Mouse (Mus musculus): ENCODE results near the gene Clcn6. TPM values are rescaled to one million over a fixed set of nuclear protein-coding genes. Genes with fewer than 3 reads are reported as not detected.

Clcn6 gene
- polyA plus RNA-seq, 1 experiment from 2014 or later, result 38.0 TPM

DNA sequence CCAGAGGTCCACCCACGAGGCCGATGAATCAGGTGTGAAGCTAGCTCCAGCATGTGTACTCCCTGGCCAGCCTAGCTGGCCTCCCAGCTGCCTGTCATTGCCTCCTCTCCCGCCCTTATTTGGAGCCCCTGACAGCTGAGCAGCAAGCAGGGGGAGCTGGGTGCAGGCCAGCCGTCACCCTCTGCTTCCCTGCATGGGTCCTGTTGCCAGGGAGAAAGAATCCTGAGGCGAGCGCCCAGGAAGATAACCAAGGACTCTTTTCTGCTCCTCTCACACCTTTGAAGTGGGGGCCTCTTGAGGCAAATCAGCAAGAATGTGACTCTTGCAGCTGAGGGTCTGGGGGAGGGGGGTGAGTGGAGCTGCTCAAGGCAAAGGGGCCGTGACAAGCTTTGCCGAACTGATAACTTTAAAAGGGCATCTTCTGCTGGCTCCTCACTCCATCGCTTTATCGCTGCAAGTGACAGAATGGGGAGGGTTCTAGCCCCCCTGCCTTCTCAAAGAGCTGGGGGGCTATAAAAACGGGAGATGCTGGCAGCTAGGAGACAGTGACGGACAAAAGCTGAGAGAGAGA, 38.3 kb downstream of the Clcn6 start, which contains the start of gene Nppa:
Gene Nppa, plus strand, starts transcription at position 521 of the 571 bp plus-strand sequence.
- 29% methylated on average over 12 of the region's 12 CpGs for WGBS
- H3K9me3 ChIP-seq, result no peaks in the 10 kb centered on the region
- no peak within 1 kb of the TSS for H3K9ac ChIP-seq
- ATAC-seq (replicated peaks), result peak; percentile 63
- H3K4me2 ChIP-seq, result no peak within 1 kb of the TSS; the same call in 1 of the 2 replicates
- peaks cover 24% of the 10 kb centered on the region for H3K4me1 ChIP-seq
- peak within 1 kb of the TSS; percentile 61 for H3K27ac ChIP-seq
- H3K27me3 ChIP-seq (replicated peaks), result no peaks in the 10 kb centered on the region
- 0 out of 2 replicates have a peak, but pooled peaks cover 9% of the 10 kb centered on the region for H3K36me3 ChIP-seq (replicated peaks)
- H3K4me3 ChIP-seq, result no peak within 1 kb of the TSS

DNA sequence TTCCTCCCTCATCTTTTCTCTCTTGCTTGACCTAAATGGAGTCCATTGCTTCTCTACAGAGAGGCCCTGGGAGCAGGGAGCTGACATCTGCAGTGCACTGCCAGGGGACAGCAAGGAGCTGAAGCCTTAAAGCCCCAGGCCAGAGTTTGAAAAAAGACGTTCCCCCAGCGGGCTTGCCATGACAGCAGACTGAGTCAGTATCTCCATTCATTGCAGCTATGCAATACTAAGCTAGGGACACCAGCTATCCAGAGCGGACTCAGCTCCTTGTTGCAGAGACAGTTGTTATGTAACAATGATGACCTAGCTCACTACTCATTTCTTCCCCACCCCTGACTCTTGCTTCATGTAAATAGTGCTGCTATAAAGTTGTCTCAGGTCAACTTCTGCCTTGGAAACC, 43.3 kb downstream of the Clcn6 start:
- Histone ChIP-seq H3K27me3 (replicated peaks) (no peaks in the 10 kb centered on the region), H3K27ac (no peak overlapping the region), H3K9me3 (no peaks in the 10 kb centered on the region), H3K4me1 (peaks cover 4% of the 10 kb centered on the region), H3K9ac (no peak overlapping the region), H3K36me3 (replicated peaks) (no peaks in the 10 kb centered on the region), H3K4me3 (no peak overlapping the region), H3K4me2 (no peak overlapping the region)
- 77% methylated on average over 3 of the region's 3 CpGs for WGBS
- no peak for ATAC-seq (replicated peaks)

DNA sequence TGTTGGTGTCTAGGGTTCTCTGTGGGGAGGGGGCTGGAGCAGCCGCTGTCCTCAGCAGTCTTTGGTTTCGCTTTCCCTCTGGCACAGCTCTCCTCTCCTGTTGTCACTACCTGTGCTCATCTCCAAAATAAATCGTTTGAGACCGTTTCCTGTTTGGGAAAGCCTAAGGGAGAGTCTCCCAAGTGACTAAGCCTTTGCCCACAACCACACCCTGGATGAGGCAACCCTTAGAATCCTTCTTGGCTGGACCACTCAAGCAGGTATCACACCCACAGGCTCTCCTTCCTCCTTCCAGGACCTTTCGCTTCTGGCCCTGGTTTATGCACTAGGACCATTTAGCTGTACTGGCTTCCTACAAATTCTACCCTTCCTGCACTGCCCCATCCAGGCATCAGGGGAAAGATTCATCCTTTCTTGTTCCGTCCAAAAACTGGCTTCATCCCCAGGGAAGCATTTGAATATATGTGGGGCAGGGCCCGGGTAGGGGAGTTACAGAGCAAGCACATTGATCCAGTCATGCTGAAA, 45.0 kb downstream of the Clcn6 start:
- Histone ChIP-seq H3K9ac (no peak overlapping the region), H3K27ac (no peak overlapping the region), H3K27me3 (replicated peaks) (no peaks in the 10 kb centered on the region), H3K4me2 (no peak overlapping the region), H3K4me1 (no peaks in the 10 kb centered on the region), H3K4me3 (no peak overlapping the region), H3K36me3 (replicated peaks) (no peaks in the 10 kb centered on the region), H3K9me3 (no peaks in the 10 kb centered on the region)
- ATAC-seq (replicated peaks), result no peak
- 66% methylated on average over 7 of the region's 7 CpGs for WGBS

DNA sequence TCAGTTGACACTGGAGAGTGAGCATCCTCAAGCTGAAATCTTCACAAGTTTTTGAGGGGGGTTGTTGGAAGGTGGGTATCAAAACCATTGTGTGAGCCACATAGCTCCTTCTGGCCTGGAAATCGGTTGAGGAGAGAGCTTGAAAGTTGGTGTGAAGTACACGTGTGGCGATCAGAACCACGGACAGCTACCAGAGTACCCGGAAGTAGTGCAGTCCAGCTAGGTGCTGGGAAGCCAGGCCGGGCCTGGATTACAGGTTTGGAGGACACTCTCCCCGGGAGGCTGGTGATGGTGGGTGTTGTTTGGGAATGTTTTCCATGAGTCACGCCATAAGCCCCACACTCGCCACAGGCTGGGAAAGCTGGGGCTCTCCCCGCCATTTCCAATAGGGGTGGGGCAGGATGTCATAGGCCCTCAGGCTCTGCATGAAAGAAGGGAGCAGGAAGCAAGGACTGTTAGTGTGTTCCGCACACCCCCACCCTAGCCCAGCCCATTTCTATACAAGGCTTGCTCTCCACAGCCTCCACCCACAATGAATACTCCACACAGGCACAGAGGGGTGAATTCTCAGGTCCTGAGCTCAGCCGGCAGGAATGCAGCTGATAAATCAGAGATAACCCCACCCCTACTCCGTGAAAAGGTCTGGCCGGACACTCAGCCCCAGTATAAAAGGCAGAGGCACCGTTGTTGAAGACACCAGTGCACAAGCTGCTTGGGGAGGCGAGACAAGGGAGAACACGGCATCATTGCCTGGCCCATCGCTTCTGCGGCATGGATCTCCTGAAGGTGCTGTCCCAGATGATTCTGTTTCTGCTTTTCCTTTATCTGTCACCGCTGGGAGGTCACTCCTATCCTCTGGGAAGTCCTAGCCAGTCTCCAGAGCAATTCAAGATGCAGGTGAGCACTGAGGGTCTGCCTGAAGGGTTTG, 53.2 kb downstream of the Clcn6 start, which contains the start of gene Nppb:
Gene Nppb, plus strand, starts transcription at position 584 of the 928 bp plus-strand sequence.
- no peaks in the 10 kb centered on the region for H3K36me3 ChIP-seq (replicated peaks)
- 36% methylated on average over 20 of the region's 20 CpGs for WGBS
- H3K27ac ChIP-seq, result no peak within 1 kb of the TSS
- H3K4me2 ChIP-seq, result no peak within 1 kb of the TSS
- H3K9ac ChIP-seq, result no peak within 1 kb of the TSS
- H3K4me3 ChIP-seq, result no peak within 1 kb of the TSS
- H3K4me1 ChIP-seq, result no peaks in the 10 kb centered on the region
- H3K27me3 ChIP-seq (replicated peaks), result no peaks in the 10 kb centered on the region
- ATAC-seq (replicated peaks), result no peak
- no peaks in the 10 kb centered on the region for H3K9me3 ChIP-seq

DNA sequence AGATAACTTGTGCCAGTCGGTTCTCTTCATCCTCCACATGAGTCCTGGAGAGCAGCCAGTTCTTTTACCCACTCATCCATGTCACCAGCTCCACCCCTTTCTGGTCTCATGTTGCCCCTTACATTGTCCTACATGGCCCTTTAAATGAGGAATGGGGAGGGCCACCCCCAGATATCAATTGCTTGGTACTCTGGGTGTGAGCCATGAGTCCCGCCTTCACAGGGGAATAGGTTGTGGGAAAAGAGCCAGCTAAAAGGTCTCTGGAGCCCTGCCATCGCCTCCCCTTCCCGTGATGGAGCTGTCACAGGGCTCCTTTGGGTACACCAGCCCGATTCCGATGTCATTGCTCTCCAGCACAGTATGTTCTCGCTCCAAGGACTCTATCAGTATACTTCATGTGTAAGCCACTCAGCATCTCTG, 59.2 kb downstream of the Clcn6 start:
- H3K4me3 ChIP-seq, result no peak overlapping the region
- H3K9ac ChIP-seq, result no peak overlapping the region
- H3K9me3 ChIP-seq, result no peaks in the 10 kb centered on the region
- H3K36me3 ChIP-seq (replicated peaks), result no peaks in the 10 kb centered on the region
- H3K4me2 ChIP-seq, result no peak overlapping the region
- no peak overlapping the region for H3K27ac ChIP-seq
- ATAC-seq (replicated peaks), result no peak
- H3K4me1 ChIP-seq, result no peaks in the 10 kb centered on the region
- WGBS, result 74% methylated on average over 7 of the region's 7 CpGs
- no peaks in the 10 kb centered on the region for H3K27me3 ChIP-seq (replicated peaks)

DNA sequence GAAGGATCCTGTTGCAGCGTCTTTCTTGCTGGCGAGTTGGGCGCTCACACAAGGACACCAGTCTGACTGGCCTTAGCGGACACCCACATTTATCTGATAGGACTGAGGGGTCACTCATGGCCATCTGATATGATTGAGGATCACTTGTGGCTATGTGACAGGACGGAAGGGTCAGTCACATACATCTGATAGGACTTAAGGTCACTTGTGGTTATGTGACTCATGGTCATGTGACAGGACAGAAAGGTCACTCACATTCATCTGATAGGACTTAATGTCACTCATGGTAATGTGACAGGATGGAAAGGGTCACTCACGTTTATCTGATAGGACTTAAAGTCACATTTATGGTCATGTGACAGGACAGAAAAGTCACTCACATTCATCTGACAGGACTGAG, 60.2 kb downstream of the Clcn6 start:
- WGBS, result 92% methylated on average over 6 of the region's 6 CpGs
- Histone ChIP-seq H3K27me3 (replicated peaks) (no peaks in the 10 kb centered on the region), H3K4me2 (no peak overlapping the region), H3K36me3 (replicated peaks) (no peaks in the 10 kb centered on the region), H3K27ac (no peak overlapping the region), H3K4me3 (no peak overlapping the region), H3K9ac (no peak overlapping the region), H3K9me3 (no peaks in the 10 kb centered on the region), H3K4me1 (no peaks in the 10 kb centered on the region)
- no peak for ATAC-seq (replicated peaks)

DNA sequence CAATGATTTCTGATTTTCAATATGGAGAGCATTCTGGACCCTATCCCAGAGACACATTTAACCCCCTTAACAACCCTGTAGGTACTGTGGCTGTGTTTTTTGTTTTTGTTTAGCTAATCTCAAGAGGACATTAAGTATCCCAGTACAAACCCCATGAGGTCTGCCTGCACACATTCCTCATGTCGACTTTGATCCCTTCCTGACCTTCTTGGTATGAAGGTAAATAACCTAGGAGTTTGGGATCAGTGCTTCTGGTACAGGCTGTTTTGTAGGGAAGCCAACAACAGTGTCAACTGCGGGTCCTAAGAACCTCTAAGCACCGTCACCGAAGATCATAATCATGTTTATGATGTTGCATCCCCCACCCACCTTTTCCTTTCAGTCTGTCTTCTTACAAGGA, 60.9 kb downstream of the Clcn6 start:
- no peak overlapping the region for H3K4me3 ChIP-seq
- no peak overlapping the region for H3K27ac ChIP-seq
- no peak overlapping the region for H3K9ac ChIP-seq
- H3K4me1 ChIP-seq, result no peaks in the 10 kb centered on the region
- 84% methylated on average over 4 of the region's 4 CpGs for WGBS
- H3K4me2 ChIP-seq, result no peak overlapping the region
- H3K27me3 ChIP-seq (replicated peaks), result no peaks in the 10 kb centered on the region
- no peaks in the 10 kb centered on the region for H3K9me3 ChIP-seq
- no peaks in the 10 kb centered on the region for H3K36me3 ChIP-seq (replicated peaks)
- ATAC-seq (replicated peaks), result no peak

DNA sequence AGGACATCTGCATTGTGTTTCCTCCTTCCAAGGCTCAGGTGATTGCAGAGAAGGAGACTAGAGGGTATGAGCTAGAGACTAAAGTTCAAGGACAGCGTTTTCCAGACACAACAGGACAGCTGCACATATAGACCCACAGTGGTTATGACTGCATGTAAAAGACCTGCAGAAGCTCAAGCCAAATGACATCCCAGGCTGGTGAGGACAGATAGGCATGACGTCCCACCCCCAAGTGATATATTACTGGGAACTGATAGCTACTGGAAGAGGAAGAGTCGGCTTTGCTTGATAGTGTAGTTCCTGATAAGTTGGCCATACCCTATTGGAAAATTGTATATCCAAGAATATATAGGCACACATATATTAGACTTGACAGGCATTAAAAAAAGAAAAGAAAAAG, 62.4 kb downstream of the Clcn6 start:
- Histone ChIP-seq H3K27me3 (replicated peaks) (no peaks in the 10 kb centered on the region), H3K4me2 (no peak overlapping the region), H3K27ac (no peak overlapping the region), H3K4me1 (no peaks in the 10 kb centered on the region), H3K4me3 (no peak overlapping the region), H3K36me3 (replicated peaks) (no peaks in the 10 kb centered on the region), H3K9ac (no peak overlapping the region), H3K9me3 (no peaks in the 10 kb centered on the region)
- ATAC-seq (replicated peaks), result no peak
- WGBS, result 80% methylated on average over 3 of the region's 3 CpGs

DNA sequence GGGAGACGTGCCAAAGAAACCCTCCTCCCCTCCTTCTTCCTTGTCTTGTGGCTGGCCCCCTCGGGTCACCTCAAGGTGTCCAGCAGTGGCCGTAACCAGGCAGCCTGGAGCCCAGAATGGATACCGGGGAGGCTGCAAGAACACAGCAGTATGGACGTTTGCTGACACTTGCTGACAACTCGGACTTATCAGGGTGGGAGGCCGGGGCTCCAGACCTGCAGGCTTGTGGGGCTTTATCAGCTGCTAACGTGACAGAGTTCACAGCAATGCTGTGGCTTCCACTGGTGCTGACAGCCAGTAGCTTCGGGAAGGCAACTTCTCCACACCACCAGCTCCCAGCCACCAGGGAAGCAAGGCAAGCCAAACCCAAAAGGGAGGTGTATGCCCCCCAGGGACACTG, 69.3 kb downstream of the Clcn6 start:
- Histone ChIP-seq H3K9ac (no peak overlapping the region), H3K4me2 (no peak overlapping the region), H3K27me3 (replicated peaks) (0 out of 2 replicates have a peak, but pooled peaks cover 3% of the 10 kb centered on the region), H3K9me3 (no peaks in the 10 kb centered on the region), H3K4me3 (no peak overlapping the region), H3K4me1 (no peaks in the 10 kb centered on the region), H3K36me3 (replicated peaks) (no peaks in the 10 kb centered on the region), H3K27ac (no peak overlapping the region)
- 52% methylated on average over 9 of the region's 9 CpGs for WGBS
- ATAC-seq (replicated peaks), result no peak

DNA sequence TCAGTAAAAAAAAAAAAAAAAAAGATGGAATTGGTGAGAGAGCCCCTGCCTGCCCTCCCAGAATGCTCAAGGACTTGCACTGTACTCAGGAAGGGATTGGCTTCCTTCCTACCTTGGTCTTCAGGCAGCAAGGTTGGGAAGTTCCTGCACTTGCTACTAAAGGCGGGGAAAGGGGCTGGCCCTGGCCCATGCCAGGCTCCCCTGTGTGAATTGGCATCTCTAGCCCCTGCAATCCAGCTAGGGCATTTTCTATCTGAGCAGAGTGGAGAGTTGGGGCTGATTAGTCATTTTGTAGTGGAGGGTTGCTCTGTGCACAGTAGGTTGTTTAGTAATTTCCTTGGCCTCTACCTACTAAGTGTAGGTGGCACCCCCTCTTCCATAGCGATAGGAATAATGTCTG, 69.8 kb downstream of the Clcn6 start:
- 81% methylated on average over 2 of the region's 2 CpGs for WGBS

DNA sequence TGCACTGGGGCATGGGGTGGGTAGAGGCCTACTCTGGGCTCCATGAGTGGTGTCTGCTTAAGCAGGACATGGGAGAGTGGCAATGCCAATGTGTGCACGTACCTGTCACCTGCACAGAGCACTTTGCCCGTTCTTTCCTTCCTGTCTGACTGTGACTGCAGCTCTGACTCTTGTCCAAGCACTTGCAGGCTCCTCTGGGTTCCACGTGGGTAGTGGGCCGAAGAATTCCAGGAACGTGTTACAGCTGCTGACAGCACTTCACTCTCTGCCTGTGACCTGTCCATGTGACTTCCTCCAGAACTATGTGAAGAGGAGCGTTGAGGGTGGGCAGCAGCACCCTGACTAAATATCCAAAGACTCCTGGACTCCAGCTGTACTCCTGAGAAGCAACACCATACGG, 72.9 kb downstream of the Clcn6 start:
- Histone ChIP-seq H3K9ac (no peak overlapping the region), H3K4me2 (no peak overlapping the region), H3K36me3 (replicated peaks) (no peaks in the 10 kb centered on the region), H3K27me3 (replicated peaks) (0 out of 2 replicates have a peak, but pooled peaks cover 3% of the 10 kb centered on the region), H3K4me3 (no peak overlapping the region), H3K4me1 (no peaks in the 10 kb centered on the region), H3K9me3 (no peaks in the 10 kb centered on the region), H3K27ac (no peak overlapping the region)
- 80% methylated on average over 7 of the region's 7 CpGs for WGBS
- no peak for ATAC-seq (replicated peaks)

More for the DNA sequence above, 69.8 kb downstream of the Clcn6 start:
- Histone ChIP-seq H3K4me2 (no peak overlapping the region), H3K9ac (no peak overlapping the region), H3K9me3 (no peaks in the 10 kb centered on the region), H3K4me3 (no peak overlapping the region), H3K4me1 (no peaks in the 10 kb centered on the region), H3K36me3 (replicated peaks) (no peaks in the 10 kb centered on the region), H3K27ac (no peak overlapping the region), H3K27me3 (replicated peaks) (0 out of 2 replicates have a peak, but pooled peaks cover 3% of the 10 kb centered on the region)
- no peak for ATAC-seq (replicated peaks)

DNA sequence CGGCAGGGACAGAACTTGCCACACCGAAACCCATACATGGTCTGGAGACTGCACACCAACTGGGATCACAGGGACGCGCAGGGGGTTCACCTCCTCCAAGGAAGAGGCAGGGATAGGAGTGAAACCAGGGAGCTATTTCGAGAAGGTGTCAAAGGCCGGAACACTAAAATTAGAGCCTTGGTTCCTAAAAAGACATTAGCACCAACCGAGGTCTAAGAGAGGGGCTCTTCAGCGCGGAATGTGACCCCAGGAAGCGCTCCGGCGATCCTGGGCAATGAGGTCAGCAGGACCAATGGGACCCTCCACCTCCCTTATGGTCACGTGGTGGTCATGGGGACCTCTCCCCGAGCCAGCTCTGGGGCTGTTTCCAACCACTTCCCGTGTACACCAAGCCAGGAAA, 75.0 kb downstream of the Clcn6 start:
- Histone ChIP-seq H3K9ac (no peak overlapping the region), H3K36me3 (replicated peaks) (no peaks in the 10 kb centered on the region)
- ATAC-seq (replicated peaks), result no peak

More for the DNA sequence above, 75.0 kb downstream of the Clcn6 start:
- no peaks in the 10 kb centered on the region for H3K4me1 ChIP-seq
- no peak overlapping the region for H3K27ac ChIP-seq
- H3K4me2 ChIP-seq, result no peak overlapping the region
- 88% methylated on average over 15 of the region's 15 CpGs for WGBS
- H3K9me3 ChIP-seq, result no peaks in the 10 kb centered on the region
- H3K27me3 ChIP-seq (replicated peaks), result 0 out of 2 replicates have a peak, but pooled peaks cover 3% of the 10 kb centered on the region
- H3K4me3 ChIP-seq, result no peak overlapping the region

Data from midbrain, embryonic 15.5 days (tissue).